Mouse (Mus musculus): ENCODE data around the gene Cpt1b.
"Not testable (repeated sequence)": the region's sequence is repeated elsewhere in the genome, so short reads cannot be mapped to it uniquely, and the experiment has no call there.

Cpt1b gene

GRCm38 (mm10) chr15:89431271-89431670 is 5.6 kb upstream of the Cpt1b start:
- no peak for DNase-seq

- DNase-seq = not testable (repeated sequence)
These were observed 5.1 kb upstream of the Cpt1b start for GRCm38 (mm10) chr15:89430771-89431170.

DNA sequence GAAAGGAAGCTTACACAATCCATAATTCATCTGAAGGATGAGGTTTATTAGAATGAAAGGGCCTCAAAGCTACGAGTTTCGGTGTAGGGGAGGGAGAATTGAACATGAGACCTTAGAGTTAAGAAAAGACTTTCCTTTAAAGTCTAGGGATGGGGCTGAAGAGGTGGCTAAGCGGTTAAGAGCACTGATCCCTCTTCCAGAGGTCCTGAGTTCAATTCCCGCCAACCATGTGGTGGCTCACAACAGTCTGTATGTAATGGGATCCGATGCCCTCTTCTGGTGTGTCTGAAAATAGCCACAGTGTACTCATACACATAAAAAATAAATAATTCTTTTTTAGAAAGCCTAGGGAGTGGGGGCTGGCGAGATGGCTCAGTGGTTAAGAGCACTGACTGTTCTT is 4.7 kb upstream of the Cpt1b start:
- no peak for DNase-seq

DNA sequence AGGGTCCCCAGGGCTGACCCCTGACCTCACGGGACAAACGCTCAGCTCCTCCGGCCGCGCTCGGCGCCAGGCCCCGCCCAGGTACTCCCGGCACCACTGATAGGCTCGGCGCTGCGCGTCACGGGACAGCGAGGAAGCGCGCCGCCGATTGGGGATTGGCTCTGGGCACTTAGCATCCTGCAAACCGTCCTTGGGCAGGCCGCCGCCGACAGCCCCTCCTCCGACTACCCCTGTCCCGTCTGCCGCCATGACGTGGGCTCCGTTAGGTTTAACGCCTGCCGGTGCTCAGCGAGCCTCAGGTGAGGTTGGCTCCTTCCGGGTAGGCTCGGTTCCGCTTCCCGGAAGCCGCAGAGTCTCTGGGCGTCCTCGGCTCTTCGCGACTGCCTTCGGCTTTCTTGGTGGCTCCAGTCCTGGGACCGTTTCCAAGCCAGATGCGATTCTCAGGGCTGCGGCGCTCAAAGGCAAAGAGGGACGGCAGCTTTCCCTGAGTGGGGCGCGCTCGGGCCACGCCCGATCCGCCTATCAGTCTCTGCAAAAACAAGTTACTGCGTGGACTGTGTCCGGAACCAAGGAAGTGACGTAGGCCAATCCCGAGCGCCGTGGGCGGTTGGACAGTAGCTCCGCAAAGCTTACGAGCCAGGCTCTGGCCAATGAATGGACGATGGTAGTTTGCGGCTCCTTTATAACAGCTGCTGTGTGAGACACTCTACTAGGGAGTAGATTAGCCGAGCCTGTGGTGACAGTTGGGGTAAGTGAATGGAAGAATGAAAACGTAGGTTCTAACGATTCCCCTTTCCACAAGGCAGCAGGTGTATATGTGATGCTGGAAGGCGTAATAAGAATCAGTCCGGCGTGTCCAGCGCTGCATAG is 3.9 kb upstream of the Cpt1b start, which contains the start of the genes C730034F03Rik, Gm44502 and Chkb:
Gene C730034F03Rik (plus strand): TSS at position 238 of the 870 bp plus-strand sequence.
Gene Gm44502 (minus strand): TSS at position 345 of the 870 bp plus-strand sequence.
Gene Chkb (minus strand): TSS at position 557 of the 870 bp plus-strand sequence.
- peak; percentile 96 for DNase-seq

DNA sequence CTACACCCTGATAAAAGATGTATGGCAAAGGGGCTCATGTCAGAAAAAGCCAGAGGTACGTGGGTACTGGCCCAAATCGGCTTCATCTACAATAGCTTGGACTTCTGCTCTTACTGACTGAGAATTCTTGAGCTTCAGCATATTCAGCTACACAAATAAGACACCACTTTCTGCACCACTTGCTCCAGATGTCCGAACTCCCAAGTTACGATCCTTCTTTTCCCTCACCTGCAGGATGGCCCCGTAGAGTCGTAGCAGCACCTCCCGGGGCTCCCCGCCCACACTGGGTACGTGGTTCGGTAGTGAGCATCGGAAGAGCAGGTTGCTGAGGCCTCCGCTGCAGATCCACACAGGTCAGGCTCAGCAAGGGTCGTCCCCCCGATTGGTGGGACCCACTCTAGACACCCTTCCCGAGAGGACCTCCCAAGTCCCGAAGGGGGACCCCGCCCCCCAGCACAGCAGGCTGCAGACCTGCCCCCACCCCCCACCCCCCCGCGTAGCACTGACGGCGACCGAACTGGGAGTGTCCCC is 3.2 kb upstream of the Cpt1b start:
- no peak for DNase-seq

GRCm38 (mm10) chr15:89428136-89428790 is 2.6 kb upstream of the Cpt1b start:
- DNase-seq = no peak

DNA sequence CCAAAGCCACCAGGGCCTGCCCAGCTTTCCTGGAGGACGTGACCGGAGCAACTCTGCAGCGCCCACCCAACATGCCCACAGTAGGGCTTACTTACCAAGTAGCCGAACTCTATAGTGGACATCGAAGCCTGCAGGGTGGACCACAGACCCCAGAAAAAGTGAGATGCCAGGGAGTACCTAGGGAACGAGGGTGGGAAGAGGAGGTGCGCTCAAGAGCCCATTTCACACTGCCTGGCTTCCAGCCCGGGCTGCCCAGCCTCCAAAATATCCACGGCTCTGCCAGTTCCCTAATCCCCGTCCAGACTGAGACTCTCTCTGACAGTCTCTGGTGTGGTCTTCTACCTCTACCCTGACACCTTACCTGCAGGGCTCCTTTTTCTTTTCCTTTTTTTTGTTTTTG is 1.1 kb upstream of the Cpt1b start:
- no peak for DNase-seq

DNA sequence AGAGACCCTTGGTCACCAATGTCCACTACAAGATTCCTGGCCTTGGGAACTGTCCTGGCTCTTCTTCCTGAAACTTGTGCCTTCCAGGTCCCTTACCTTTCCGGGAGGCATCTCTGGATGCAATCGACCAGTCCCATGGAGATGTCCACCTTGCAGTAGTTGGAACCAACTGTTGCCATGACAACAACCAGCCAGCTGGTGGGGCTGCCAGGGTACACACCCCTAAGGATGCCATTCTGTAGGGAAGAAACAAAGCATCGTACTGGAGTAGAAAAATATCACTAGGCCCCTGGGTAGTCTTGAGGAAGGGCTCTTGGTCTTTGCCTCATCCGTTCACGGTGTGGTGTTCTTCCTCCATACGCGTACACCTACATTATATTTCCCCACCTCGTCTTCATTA is 1.0 kb downstream of the Cpt1b start:
- no peak for DNase-seq

DNA sequence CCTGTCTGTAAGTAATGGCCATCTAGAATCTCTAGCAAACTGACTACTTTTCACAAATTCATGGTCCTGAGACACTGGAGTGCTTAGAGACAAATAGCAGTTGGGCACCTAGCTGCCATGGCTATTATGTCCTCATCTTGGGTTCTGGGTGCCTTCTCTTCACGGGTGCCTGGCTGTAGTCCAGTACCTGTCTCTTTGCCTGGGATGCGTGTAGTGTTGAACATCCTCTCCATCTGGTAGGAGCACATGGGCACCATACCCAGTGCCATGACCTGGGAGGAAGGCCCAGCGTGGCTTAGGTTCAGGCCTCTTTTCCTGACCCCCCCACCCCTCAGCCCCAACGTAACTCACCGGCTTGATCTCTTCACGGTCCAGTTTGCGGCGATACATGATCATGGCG is 3.7 kb downstream of the Cpt1b start:
- no peak for DNase-seq

DNA sequence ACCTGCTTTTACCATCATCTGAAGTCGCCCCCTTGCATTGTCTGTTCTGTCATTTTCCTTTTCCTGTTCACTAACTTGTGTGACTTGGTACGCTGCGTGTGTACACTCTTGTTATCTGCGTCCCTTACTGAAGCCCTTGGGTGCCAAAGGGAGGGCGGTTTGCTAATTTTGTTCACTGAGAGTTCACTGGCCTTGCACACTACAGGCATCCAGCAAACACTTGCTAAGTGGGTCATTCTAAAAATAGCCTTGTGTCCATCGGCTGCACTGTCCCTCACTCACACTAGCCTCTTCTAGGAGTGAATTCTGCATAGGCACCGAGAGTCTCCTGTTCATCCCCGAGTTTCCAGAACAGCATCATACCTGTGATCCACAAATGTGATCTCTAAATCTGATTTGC is 10.4 kb downstream of the Cpt1b start:
- DNase-seq = no peak

DNA sequence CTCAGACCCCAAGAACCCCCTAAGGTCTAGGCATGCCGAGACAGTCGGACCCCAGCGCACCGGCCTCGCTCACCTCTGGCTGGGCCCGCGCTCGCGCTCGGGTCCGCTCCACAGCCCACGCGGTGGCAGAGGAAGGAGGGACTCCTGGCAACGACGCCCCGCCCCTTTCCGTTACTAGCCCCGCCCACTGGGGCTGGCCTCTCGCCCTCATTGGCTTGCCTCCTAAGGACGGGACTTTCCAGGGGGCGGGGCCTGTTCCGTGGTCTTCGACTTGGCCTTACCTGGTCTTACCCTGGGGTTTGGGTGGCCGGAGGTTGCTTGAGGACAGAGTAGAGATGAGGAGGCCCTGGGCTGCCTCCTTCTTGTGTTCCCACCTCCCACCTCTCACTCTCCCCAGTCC is 15.5 kb downstream of the Cpt1b start, which contains the start of gene Syce3:
Gene Syce3 (minus strand): TSS at position 386 of the 400 bp plus-strand sequence.
- no peak for DNase-seq

DNA sequence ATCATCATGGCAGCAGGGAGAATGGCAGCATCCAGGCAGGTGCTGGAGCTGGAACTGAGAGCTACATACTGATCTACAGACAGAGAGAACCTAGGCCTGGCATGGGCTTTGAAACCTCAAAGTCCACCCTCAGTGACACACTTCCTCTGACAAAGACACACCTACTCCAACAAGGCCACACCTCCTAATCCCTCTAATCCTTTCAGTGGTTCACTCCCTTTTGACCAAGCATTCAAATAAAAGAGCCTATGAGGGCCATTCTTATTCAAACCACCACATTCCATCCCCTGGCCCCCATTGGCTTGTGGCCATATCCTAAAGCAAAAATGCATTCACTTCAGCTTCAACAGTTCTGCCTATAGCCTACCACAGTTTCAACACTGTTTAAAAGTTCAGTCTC is 19.0 kb downstream of the Cpt1b start:
- no peak for DNase-seq

DNA sequence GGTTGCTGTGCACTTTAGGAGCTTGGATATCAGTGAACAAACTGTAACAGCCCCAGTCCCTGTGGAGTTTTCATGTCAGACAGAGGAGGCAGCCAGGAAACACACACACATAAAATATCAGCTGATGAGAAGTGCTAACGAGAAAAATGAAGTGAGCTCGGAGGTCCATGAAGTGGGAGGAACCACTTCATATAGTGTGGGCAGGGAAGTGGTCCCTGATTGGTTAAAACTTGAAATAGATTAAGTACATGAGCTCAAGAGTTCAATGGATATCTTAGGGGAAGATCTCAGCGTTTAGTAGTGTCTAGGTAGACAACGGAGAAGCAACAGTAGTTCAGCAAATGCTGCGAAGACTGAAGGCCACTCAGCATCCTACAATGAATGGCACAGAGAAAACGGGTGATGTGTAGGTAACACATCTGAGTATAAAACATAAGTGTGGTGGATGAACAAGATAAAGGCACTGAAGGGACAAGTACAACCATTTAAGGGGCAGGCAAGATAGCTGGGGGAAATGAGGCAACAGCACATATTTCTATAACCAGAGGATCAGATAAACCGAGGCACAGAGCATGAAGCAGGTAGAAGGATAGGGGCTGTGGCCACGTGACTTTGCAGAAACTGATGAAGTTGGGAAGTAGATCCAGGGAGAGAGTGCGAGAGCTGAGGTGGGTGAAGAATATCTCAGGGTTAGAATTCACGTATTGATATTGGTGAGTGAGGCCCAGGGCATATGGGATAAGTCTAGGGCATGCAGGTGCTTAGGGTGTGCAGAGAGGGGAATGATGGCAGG is 20.6 kb downstream of the Cpt1b start:
- no peak for DNase-seq

DNA sequence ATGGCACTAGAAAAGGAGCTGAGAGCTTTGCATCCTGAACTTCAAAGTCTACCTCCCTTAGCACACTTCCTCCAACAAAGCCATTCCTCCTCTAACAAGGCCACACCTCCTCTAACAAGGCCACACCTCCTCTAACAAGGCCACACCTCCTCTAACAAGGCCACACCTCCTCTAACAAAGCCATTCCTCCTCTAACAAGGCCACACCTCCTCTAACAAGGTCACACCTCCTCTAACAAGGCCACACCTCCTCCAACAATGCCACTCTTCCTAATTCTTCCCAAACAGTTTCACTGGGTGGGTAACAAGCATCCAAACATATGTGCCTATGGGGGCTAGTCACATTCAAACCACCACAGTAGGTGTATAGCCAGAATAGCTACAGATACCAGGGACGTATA is 23.2 kb downstream of the Cpt1b start:
- no peak for DNase-seq

DNA sequence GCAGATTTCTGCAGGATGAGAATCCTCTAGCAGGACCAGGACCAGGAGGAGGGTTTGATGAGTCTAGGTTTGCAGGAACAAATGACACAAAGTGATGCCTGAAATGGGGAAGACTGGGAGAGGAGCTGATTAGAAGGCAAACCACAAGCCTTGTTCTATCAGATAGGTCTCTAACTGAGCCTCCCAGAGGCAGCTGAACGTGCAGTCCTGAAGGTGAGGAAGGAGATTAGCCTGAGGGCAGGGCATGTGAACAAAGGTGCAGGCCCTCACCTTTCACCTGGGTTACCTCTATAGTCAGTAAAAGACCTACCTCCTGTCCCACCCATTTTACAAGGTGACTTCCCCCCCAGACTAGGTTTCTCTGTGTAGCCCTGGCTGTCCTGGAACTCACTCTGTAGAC is 25.9 kb downstream of the Cpt1b start:
- no peak for DNase-seq

DNA sequence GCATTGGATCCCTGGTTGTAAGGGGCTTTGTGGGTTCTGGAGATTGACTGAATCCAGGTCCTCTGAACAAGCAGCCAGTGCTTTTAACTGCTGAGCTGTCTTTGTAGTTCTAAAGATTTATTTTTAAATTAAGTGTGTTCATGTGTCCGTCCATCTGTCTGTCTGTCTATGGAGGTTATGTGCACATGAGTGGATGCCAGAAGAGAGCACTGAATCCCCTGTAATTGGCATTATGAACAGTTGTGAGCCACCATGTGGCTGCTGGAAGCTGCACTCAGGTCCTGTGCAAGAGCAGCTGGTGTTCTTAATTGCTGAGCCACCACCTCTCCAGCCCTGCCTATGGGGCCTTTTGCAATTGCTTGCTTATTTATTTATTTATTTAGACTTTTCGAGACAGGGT is 27.5 kb downstream of the Cpt1b start:
- no peak for DNase-seq

GRCm38 (mm10) chr15:89396883-89397282 is 28.8 kb downstream of the Cpt1b start:
- DNase-seq = no peak

DNA sequence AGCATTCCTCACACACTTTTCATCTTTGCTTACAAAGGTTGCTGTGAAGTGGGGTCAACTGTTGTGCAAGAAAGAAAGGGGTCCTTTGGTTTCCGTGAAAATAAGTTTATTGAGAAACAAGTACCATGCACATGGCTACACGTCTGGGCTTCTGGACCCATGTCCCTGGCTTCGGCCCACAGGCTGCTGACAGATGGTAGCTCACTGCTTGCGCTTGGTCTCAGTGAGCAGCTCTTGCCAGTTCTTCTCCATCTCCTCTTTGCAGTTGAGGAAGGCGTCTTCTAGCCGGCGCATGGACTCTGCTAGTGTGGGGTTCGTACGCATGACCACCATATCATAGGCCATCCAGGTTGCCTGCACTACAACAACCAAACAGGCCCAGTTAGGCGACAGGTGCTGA is 35.6 kb downstream of the Cpt1b start:
- DNase-seq = no peak

- no peak for DNase-seq
These were observed 38.5 kb downstream of the Cpt1b start for GRCm38 (mm10) chr15:89387127-89387526.

DNA sequence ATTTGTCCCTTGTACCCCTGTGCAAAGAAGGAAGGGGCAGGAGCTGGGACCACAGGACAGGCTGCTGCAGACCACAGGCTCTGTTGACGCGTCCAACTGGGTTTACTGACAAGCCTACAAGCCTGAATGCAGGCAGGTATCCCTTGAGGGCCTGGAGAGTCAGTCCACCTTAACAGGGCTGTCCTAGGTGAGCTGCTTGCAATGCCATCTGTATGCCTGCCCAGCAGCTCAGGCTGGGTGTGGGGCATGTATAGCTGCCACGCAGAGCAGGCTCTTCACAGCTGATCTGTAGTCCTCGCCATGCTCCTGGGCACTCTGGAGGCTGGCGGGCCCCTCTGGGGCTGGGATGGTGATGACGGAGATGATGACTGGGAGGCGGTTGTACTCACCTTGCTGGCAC is 41.0 kb downstream of the Cpt1b start, which contains the start of gene Klhdc7b:
Gene Klhdc7b (plus strand): TSS at position 301 of the 400 bp plus-strand sequence.
- DNase-seq = no peak

DNA sequence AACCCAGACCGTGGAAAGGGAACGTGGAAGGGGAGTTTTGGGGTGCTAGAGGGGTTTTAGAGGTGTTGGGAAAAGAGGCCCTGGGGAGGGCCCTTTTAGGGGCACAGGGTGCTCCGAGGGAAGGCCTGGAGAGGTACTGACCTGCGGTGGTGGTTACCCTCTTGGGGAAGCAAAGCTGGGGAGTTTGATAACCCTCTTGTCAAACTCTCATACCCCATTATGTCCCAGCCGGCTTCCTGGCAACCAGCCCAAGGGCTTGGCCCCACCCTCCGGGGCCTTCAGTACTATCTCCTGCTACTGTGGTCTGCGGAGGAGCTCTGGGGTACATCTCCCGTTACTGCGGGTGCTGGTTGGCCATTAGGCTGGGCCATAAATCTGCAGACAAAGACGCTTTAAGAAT is 46.2 kb downstream of the Cpt1b start:
- no peak for DNase-seq

DNA sequence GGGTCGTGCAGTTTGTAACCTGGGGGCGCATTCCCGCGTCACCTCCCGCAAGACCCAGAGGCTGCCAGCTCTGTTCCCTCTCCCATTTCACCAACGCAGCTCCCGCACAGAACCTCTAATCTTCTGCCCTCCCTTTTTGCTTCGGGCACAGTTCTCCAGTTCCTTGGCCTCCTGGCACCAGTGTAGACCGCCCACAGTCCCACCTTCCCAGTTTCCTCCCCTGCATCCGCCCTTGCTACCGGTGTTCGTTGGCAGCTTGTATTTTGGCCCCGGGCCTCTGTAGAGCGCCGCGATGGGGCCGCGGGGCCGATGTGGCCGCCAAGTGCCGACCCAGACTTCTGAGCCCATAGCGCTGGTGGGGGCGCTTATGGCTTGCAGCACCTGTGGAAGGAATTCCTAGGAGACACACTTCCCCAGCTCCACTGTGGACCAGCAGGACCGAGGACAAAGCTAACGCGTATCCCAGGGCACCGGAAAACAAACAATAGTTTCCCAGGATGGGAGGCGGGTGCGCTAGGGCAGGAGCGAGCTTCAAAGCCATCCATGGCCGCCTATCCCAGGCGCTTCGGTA is 46.7 kb downstream of the Cpt1b start, which contains the start of gene Odf3b:
Gene Odf3b (minus strand): TSS at position 452 of the 571 bp plus-strand sequence.
- DNase-seq = peak; percentile 52

Measured in embryo, embryonic 11 days (tissue).